Mouse (Mus musculus) cortical plate, adult 2 months (tissue): ENCODE data around the gene Tppp2. TPM values are rescaled to one million over a fixed set of nuclear protein-coding genes. Genes with fewer than 3 reads are reported as not detected.

ENCODE experiments used
- H3K27ac ChIP-seq: fragments of 200-500 bp; 2 replicates; pipeline ENCODE4 v1.5.1; 2012; ENCODE audit warnings: low read length, control low read depth, inconsistent platforms; ENCODE audit not compliant: insufficient read depth
- H3K4me1 ChIP-seq: fragments of 200-500 bp; 2 replicates; pipeline ENCODE4 v1.6.1; 2011; ENCODE audit warnings: low read length; ENCODE audit not compliant: control insufficient read depth, insufficient read depth
- H3K4me3 ChIP-seq: fragments of 200-500 bp; 2 replicates; pipeline ENCODE4 v1.5.1; 2011; ENCODE audit warnings: mild to moderate bottlenecking, low read length, control low read depth; ENCODE audit not compliant: insufficient read depth
- CTCF ChIP-seq: fragments of 200-500 bp; IDR thresholded peaks from 2 replicates; pipeline ENCODE4 v1.5.1; 2011; ENCODE audit warnings: mild to moderate bottlenecking, control low read depth, low read length; ENCODE audit not compliant: insufficient read depth; ENCODE audit errors: extremely low read depth
- POLR2A ChIP-seq: fragments of 200-500 bp; IDR thresholded peaks from 2 replicates; pipeline ENCODE4 v1.6.1; 2011; ENCODE audit warnings: mild to moderate bottlenecking, low read length, control low read depth; ENCODE audit not compliant: insufficient read depth; ENCODE audit errors: extremely low read depth
- polyA plus RNA-seq: library from polyadenylated mRNA; depleted of rRNA; stranded (reverse); fragments of >200 nt; gene quantifications from 2 replicates; pipeline ENCODE4 v1.2.3, GENCODE M21; 2012

Tppp2 gene
- polyA plus RNA-seq, 1 experiment, result not detected

- 0 out of 2 replicates have a peak, but pooled peaks have one; percentile 0 for TF ChIP-seq CTCF
- no peak for TF ChIP-seq POLR2A
- no peak overlapping the region for H3K27ac ChIP-seq
- no peak overlapping the region for H3K4me3 ChIP-seq
- no peaks in the 10 kb centered on the region for H3K4me1 ChIP-seq
These were observed 13.5 kb upstream of the Tppp2 start for GRCm38 (mm10) chr14:51904706-51905105.

GRCm38 (mm10) chr14:51906102-51906501, 12.1 kb upstream of the Tppp2 start:
- Histone ChIP-seq H3K27ac (no peak overlapping the region), H3K4me1 (no peaks in the 10 kb centered on the region), H3K4me3 (no peak overlapping the region)
- TF ChIP-seq CTCF, result no peak
- no peak for TF ChIP-seq POLR2A

GRCm38 (mm10) chr14:51911301-51911700, 6.9 kb upstream of the Tppp2 start:
- Histone ChIP-seq H3K4me1 (no peaks in the 10 kb centered on the region; the same call in 1 of the 2 replicates), H3K4me3 (peak overlapping the region; percentile 35), H3K27ac (no peak overlapping the region)
- no peak for TF ChIP-seq CTCF
- TF ChIP-seq POLR2A, result no peak

- peak overlapping the region; percentile 65 for H3K4me3 ChIP-seq
- peak overlapping the region; percentile 69 for H3K27ac ChIP-seq
- H3K4me1 ChIP-seq, result no peaks in the 10 kb centered on the region; the same call in 1 of the 2 replicates
- no peak for TF ChIP-seq CTCF
- TF ChIP-seq POLR2A, result no peak
These were observed 5.7 kb upstream of the Tppp2 start for GRCm38 (mm10) chr14:51912391-51913061.

GRCm38 (mm10) chr14:51913062-51913959, 4.9 kb upstream of the Tppp2 start:
- 0 out of 2 replicates have a peak, but pooled peaks have one; percentile 27 for TF ChIP-seq POLR2A
- no peak for TF ChIP-seq CTCF
- Histone ChIP-seq H3K4me1 (no peaks in the 10 kb centered on the region; the same call in 1 of the 2 replicates), H3K27ac (peak overlapping the region; percentile 94), H3K4me3 (peak overlapping the region; percentile 65)

- Histone ChIP-seq H3K4me1 (no peaks in the 10 kb centered on the region; the same call in 1 of the 2 replicates), H3K27ac (peak within 1 kb of the TSS; percentile 94), H3K4me3 (peak within 1 kb of the TSS; percentile 65)
- TF ChIP-seq POLR2A, result no peak
- TF ChIP-seq CTCF, result no peak
These were observed 4.1 kb upstream of the Tppp2 start, which contains the start of gene Ndrg2 for GRCm38 (mm10) chr14:51913960-51914762. Gene Ndrg2 (minus strand): TSS chr14:51914158.

GRCm38 (mm10) chr14:51915030-51915429, 3.2 kb upstream of the Tppp2 start:
- H3K4me1 ChIP-seq, result no peaks in the 10 kb centered on the region; the same call in 1 of the 2 replicates
- H3K27ac ChIP-seq, result peak overlapping the region; percentile 63; the same call in 1 of the 2 replicates
- TF ChIP-seq CTCF (no peak), POLR2A (no peak)
- no peak overlapping the region for H3K4me3 ChIP-seq

- Histone ChIP-seq H3K4me3 (no peak overlapping the region), H3K27ac (no peak overlapping the region), H3K4me1 (no peaks in the 10 kb centered on the region; the same call in 1 of the 2 replicates)
- TF ChIP-seq POLR2A (no peak), CTCF (no peak)
These were observed 1.7 kb upstream of the Tppp2 start for GRCm38 (mm10) chr14:51916539-51916938.

- no peak overlapping the region for H3K27ac ChIP-seq
- TF ChIP-seq CTCF, result no peak
- no peak for TF ChIP-seq POLR2A
- no peak overlapping the region for H3K4me3 ChIP-seq
- H3K4me1 ChIP-seq, result peaks cover 4% of the 10 kb centered on the region; the same call in 1 of the 2 replicates
These were observed 741 bp downstream of the Tppp2 start for GRCm38 (mm10) chr14:51918966-51919365.
